Mouse (Mus musculus) liver, embryonic 11.5 days (tissue): ENCODE data around the gene Foxq1. TPM values are rescaled to one million over a fixed set of nuclear protein-coding genes. Genes with fewer than 3 reads are reported as not detected.

Source experiments
- ATAC-seq: fragments of 200-750 bp; cut with Nextera tagmentation; replicated peaks from 2 replicates; pipeline ENCODE4 v1.8.0; 2017; ENCODE audit warnings: moderate number of reproducible peaks, mild to moderate bottlenecking, moderate TSS enrichment, moderate library complexity; ENCODE audit not compliant: low FRiP score
- DNase-seq: peaks from one replicate; pipeline ENCODE4 v3.0.0-alpha.2; 2017; ENCODE audit warnings: low spot score
- H3K27ac ChIP-seq: fragments of 300-500 bp; sonication (generic); 2 replicates; pipeline ENCODE4 v1.5.1; 2014; ENCODE audit warnings: mild to moderate bottlenecking, low read depth, low read length, control low read depth
- H3K27me3 ChIP-seq: fragments of 300-500 bp; sonication (generic); replicated peaks from 2 replicates; pipeline ENCODE4 v1.6.1; 2014; ENCODE audit warnings: low read length, mixed read lengths; ENCODE audit not compliant: control insufficient read depth, insufficient read depth
- H3K36me3 ChIP-seq: fragments of 300-500 bp; sonication (generic); 2 replicates; pipeline ENCODE4 v1.6.1; 2014; ENCODE audit warnings: mild to moderate bottlenecking, low read length, moderate library complexity, mixed read lengths; ENCODE audit not compliant: control insufficient read depth, insufficient read depth
- H3K4me1 ChIP-seq: fragments of 300-500 bp; sonication (generic); replicated peaks from 2 replicates; pipeline ENCODE4 v1.6.1; 2014; ENCODE audit warnings: low read length, mixed read lengths; ENCODE audit not compliant: control insufficient read depth, insufficient read depth
- H3K4me2 ChIP-seq: fragments of 300-500 bp; sonication (generic); 2 replicates; pipeline ENCODE4 v1.6.1; 2014; ENCODE audit warnings: mild to moderate bottlenecking, control low read depth, moderate library complexity
- H3K4me3 ChIP-seq: fragments of 300-500 bp; sonication (generic); 2 replicates; pipeline ENCODE4 v1.5.1; 2014; ENCODE audit warnings: low read depth, low read length, control low read depth
- H3K9ac ChIP-seq: fragments of 300-500 bp; sonication (generic); 2 replicates; pipeline ENCODE4 v1.6.1; 2014; ENCODE audit warnings: low read depth, low read length, control low read depth
- H3K9me3 ChIP-seq: fragments of 300-500 bp; sonication (generic); 2 replicates; pipeline ENCODE4 v1.6.1; 2016; ENCODE audit warnings: low read length, inconsistent platforms, mixed read lengths; ENCODE audit not compliant: control insufficient read depth
- WGBS: fragments of 180-500 bp; shearing (Covaris S2); extraction: QIAGEN DNeasy Blood & Tissue Kit; methylation state at CpG from one replicate; pipeline ENCODE4 v1.1.7; 2014; 5-methylcytosine and 5-hydroxymethylcytosine counted together
- polyA plus RNA-seq: library from polyadenylated mRNA; unstranded; fragments of >200 nt; fragmentation: Nextera tagmentation; extraction: Ambion mirVana; gene quantifications from 2 replicates; pipeline ENCODE4 v1.2.1, GENCODE M21; 2014

The Foxq1 gene
- 0.05 and 0.08 TPM in 2 replicates for polyA plus RNA-seq

- 72% methylated on average over 4 of the region's 4 CpGs for WGBS
- no peak within 1 kb of the TSS for H3K9ac ChIP-seq
- H3K4me2 ChIP-seq = no peak within 1 kb of the TSS
- ATAC-seq = no peak
- H3K27me3 ChIP-seq = peaks cover 64% of the 10 kb centered on the region
- DNase-seq = no peak
- H3K9me3 ChIP-seq = no peaks in the 10 kb centered on the region
- H3K36me3 ChIP-seq = no peaks in the 10 kb centered on the region
- H3K4me1 ChIP-seq = peaks cover 4% of the 10 kb centered on the region
- H3K4me3 ChIP-seq = no peak within 1 kb of the TSS
- H3K27ac ChIP-seq = no peak within 1 kb of the TSS
These were observed at the start of gene Foxq1 for GRCm38 (mm10) chr13:31555834-31556233. Foxq1 (plus strand) TSS chr13:31556134.

GRCm38 (mm10) chr13:31506494-31507167, 49.3 kb upstream of the Foxq1 start:
- no peak overlapping the region for H3K4me3 ChIP-seq
- DNase-seq = no peak
- H3K27ac ChIP-seq = no peak overlapping the region
- no peak overlapping the region for H3K9ac ChIP-seq
- 58% methylated on average over 8 of the region's 8 CpGs for WGBS
- H3K36me3 ChIP-seq = no peaks in the 10 kb centered on the region
- no peak overlapping the region for H3K4me2 ChIP-seq
- no peaks in the 10 kb centered on the region for H3K4me1 ChIP-seq
- H3K27me3 ChIP-seq = no peaks in the 10 kb centered on the region
- H3K9me3 ChIP-seq = no peaks in the 10 kb centered on the region
- ATAC-seq = no peak

- Histone ChIP-seq H3K9me3 (no peaks in the 10 kb centered on the region), H3K4me3 (no peak overlapping the region), H3K4me1 (no peaks in the 10 kb centered on the region), H3K4me2 (no peak overlapping the region), H3K27me3 (no peaks in the 10 kb centered on the region), H3K36me3 (no peaks in the 10 kb centered on the region), H3K27ac (no peak overlapping the region), H3K9ac (no peak overlapping the region)
- DNase-seq (no peak), ATAC-seq (no peak)
- 93% methylated on average over 7 of the region's 7 CpGs for WGBS
These were observed 40.7 kb upstream of the Foxq1 start for GRCm38 (mm10) chr13:31515261-31515660.

- H3K9ac ChIP-seq = no peak overlapping the region
- no peak overlapping the region for H3K4me2 ChIP-seq
- H3K36me3 ChIP-seq = no peaks in the 10 kb centered on the region
- no peak overlapping the region for H3K27ac ChIP-seq
- no peaks in the 10 kb centered on the region for H3K27me3 ChIP-seq
- H3K4me3 ChIP-seq = no peak overlapping the region
- no peak for ATAC-seq
- DNase-seq = no peak
- WGBS = 73% methylated on average over 10 of the region's 10 CpGs
- H3K4me1 ChIP-seq = no peaks in the 10 kb centered on the region
- H3K9me3 ChIP-seq = no peaks in the 10 kb centered on the region
These were observed 37.5 kb upstream of the Foxq1 start for GRCm38 (mm10) chr13:31518411-31518886.

- WGBS = 72% methylated on average over 9 of the region's 9 CpGs
- no peaks in the 10 kb centered on the region for H3K27me3 ChIP-seq
- no peak overlapping the region for H3K27ac ChIP-seq
- H3K4me1 ChIP-seq = no peaks in the 10 kb centered on the region
- H3K9ac ChIP-seq = no peak overlapping the region
- H3K4me3 ChIP-seq = no peak overlapping the region
- H3K36me3 ChIP-seq = no peaks in the 10 kb centered on the region
- ATAC-seq = no peak
- H3K4me2 ChIP-seq = no peak overlapping the region
- DNase-seq = no peak
- H3K9me3 ChIP-seq = no peaks in the 10 kb centered on the region
These were observed 37.0 kb upstream of the Foxq1 start for GRCm38 (mm10) chr13:31518971-31519370.

- no peak for DNase-seq
- ATAC-seq = no peak
These were observed 31.0 kb upstream of the Foxq1 start for GRCm38 (mm10) chr13:31524976-31525375.

GRCm38 (mm10) chr13:31531186-31531585, 24.7 kb upstream of the Foxq1 start:
- no peak for ATAC-seq
- H3K9ac ChIP-seq = no peak overlapping the region
- 66% methylated on average over 5 of the region's 5 CpGs for WGBS

More at GRCm38 (mm10) chr13:31524976-31525375, 31.0 kb upstream of the Foxq1 start:
- H3K4me2 ChIP-seq = no peak overlapping the region
- no peak overlapping the region for H3K27ac ChIP-seq
- H3K36me3 ChIP-seq = no peaks in the 10 kb centered on the region
- 85% methylated on average over 4 of the region's 4 CpGs for WGBS
- H3K4me1 ChIP-seq = no peaks in the 10 kb centered on the region
- H3K9me3 ChIP-seq = no peaks in the 10 kb centered on the region
- no peak overlapping the region for H3K9ac ChIP-seq
- H3K27me3 ChIP-seq = no peaks in the 10 kb centered on the region
- H3K4me3 ChIP-seq = no peak overlapping the region

GRCm38 (mm10) chr13:31531651-31532061, 24.3 kb upstream of the Foxq1 start:
- Histone ChIP-seq H3K4me3 (no peak overlapping the region), H3K27ac (no peak overlapping the region), H3K4me1 (0 out of 2 replicates have a peak, but pooled peaks cover 3% of the 10 kb centered on the region), H3K4me2 (no peak overlapping the region), H3K27me3 (no peaks in the 10 kb centered on the region), H3K9ac (no peak overlapping the region), H3K9me3 (no peaks in the 10 kb centered on the region), H3K36me3 (no peaks in the 10 kb centered on the region)
- DNase-seq = no peak
- no peak for ATAC-seq
- 50% methylated on average over 8 of the region's 8 CpGs for WGBS

More at GRCm38 (mm10) chr13:31531186-31531585, 24.7 kb upstream of the Foxq1 start:
- H3K27ac ChIP-seq = no peak overlapping the region
- no peaks in the 10 kb centered on the region for H3K9me3 ChIP-seq
- no peak for DNase-seq
- no peak overlapping the region for H3K4me2 ChIP-seq
- no peak overlapping the region for H3K4me3 ChIP-seq
- H3K36me3 ChIP-seq = no peaks in the 10 kb centered on the region
- H3K27me3 ChIP-seq = no peaks in the 10 kb centered on the region
- H3K4me1 ChIP-seq = 0 out of 2 replicates have a peak, but pooled peaks cover 3% of the 10 kb centered on the region

- 0 out of 2 replicates have a peak, but pooled peaks cover 3% of the 10 kb centered on the region for H3K4me1 ChIP-seq
- ATAC-seq (no peak), DNase-seq (no peak)
- H3K9me3 ChIP-seq = no peaks in the 10 kb centered on the region
- H3K27me3 ChIP-seq = no peaks in the 10 kb centered on the region
- H3K36me3 ChIP-seq = no peaks in the 10 kb centered on the region
- H3K9ac ChIP-seq = no peak overlapping the region
- no peak overlapping the region for H3K27ac ChIP-seq
- H3K4me2 ChIP-seq = no peak overlapping the region
- H3K4me3 ChIP-seq = no peak overlapping the region
- 88% methylated on average over 4 of the region's 4 CpGs for WGBS
These were observed 21.2 kb upstream of the Foxq1 start for GRCm38 (mm10) chr13:31534726-31535125.
